Mouse (Mus musculus) thymus, postnatal 36 days (tissue): ENCODE results near the gene Vmn1r34.
"Not testable (repeated sequence)": the region's sequence is repeated elsewhere in the genome, so short reads cannot be mapped to it uniquely, and the experiment has no call there.

Source experiments
- DNase-seq, 2 experiments: peaks; one replicate each; pipeline ENCODE4 v3.0.0; 2022; ENCODE audit warnings: mixed read lengths in 2 of 2

The Vmn1r34 gene

DNA sequence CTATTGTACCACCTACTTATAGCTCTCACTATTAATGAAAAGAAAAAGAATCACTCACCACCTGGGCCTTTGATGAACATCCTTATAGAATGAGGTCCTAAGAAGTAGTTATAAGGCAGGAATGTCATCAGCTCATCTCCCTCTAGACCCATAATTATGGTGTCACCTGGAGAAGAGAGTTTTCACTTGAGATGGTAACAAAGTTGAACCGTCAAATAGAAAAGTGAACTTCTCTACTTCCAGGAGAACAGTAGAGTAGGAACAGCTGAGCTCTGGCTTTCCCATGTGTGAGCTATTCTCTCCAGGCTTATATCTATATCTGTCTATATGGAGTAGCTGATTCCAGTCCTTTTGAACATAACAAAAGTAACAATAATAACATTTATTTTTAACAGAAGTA lies at the start of gene Vmn1r34:
Gene Vmn1r34, minus strand, starts transcription at position 101 of the 400 bp plus-strand sequence.
- no peak for DNase-seq

DNA sequence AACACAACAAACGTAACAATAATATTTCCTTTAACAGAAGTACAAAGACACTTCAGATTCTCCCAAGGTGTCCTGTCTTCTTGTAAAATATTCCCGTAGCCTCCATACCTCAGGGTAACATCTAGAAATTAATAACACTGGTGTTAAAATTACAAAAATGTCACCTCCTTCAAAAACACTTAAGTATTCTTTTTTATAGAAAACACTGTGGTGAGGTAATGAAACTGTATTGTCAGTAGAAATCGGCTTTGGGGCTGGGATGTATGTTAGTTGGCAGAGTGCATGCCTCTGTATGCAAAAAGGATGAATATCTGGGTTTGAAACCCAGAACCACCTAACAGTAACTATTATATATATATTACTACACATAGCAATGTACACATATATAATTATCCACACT lies 42.1 kb upstream of the Vmn1r34 start, which contains the start of gene Vmn1r35:
Gene Vmn1r35, minus strand, starts transcription at position 101 of the 400 bp plus-strand sequence.
- no peak for DNase-seq

DNA sequence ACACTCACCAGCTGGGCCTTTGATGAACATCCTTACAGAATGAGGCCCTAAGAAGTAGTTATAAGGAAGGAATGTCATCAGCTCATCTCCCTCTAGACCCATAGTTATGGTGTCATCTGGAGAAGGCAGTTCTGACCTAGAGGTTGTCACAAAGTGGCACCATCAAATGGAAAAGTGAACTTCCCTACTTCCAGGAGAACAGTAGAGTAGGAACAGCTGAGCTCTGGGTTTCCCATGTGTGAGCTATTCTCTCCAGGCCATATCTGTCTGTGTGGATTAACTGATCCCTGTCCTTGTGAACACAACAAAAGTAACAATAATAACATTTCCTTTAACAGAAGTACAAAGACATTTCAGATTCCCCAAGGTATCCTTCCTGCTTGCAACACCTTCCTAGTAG lies 25.5 kb downstream of the Vmn1r34 start, which contains the start of gene Vmn1r33:
Gene Vmn1r33, minus strand, starts transcription at position 101 of the 400 bp plus-strand sequence.
- DNase-seq: not testable (repeated sequence)

DNA sequence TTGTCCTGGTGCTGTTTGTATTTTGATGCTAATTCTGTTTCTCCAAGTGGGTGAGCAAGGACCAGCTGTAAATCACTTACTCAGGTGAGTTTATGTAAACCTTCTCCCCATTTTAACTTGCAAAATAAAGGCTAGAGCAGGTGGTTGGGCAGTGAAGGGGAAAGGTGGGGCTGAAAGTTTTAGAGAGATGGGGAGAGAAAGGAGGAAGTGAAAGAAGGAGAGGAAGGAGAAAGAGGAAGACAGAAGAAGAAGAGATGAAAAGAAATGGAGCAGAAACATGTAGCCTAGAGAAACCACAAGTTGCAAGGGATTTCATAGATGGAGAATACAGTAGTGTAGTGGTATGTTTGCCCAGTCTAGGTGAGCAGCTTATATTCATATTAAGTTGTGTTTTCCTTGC lies 47.9 kb downstream of the Vmn1r34 start:
- DNase-seq: no peak
